Mouse (Mus musculus) embryonic facial prominence, embryonic 15.5 days (tissue): ENCODE measurements at regions not wholly inside any gene's neighbourhood (a gene's known extent, or its start where the extent isn't known, plus 50 kb on each side); places are given as distances from the start of the nearest gene placed in this dataset.
A peak's percentile ranks its signal among the peaks of the same experiment; 100 is the strongest.

Experiments
- ATAC-seq: fragments of 200-750 bp; cut with Nextera tagmentation; 2 replicates; pipeline ENCODE4 v1.8.0; 2017; ENCODE audit warnings: low read depth, moderate TSS enrichment; ENCODE audit not compliant: insufficient number of reproducible peaks, low FRiP score, low TSS enrichment
- H3K27ac ChIP-seq: fragments of 300-500 bp; sonication (generic); replicated peaks from 2 replicates; pipeline ENCODE4 v1.5.1; 2015; ENCODE audit warnings: mild to moderate bottlenecking, inconsistent platforms
- H3K27me3 ChIP-seq: fragments of 300-500 bp; sonication (generic); 2 replicates; pipeline ENCODE4 v1.6.1; 2015; ENCODE audit warnings: inconsistent platforms
- H3K36me3 ChIP-seq: fragments of 300-500 bp; sonication (generic); 2 replicates; pipeline ENCODE4 v1.6.1; 2015; ENCODE audit warnings: mild to moderate bottlenecking, inconsistent platforms
- H3K4me1 ChIP-seq: fragments of 300-500 bp; sonication (generic); 2 replicates; pipeline ENCODE4 v1.6.1; 2015; ENCODE audit warnings: inconsistent platforms
- H3K4me2 ChIP-seq: fragments of 300-500 bp; sonication (generic); replicated peaks from 2 replicates; pipeline ENCODE4 v1.6.1; 2015; ENCODE audit warnings: mild to moderate bottlenecking, inconsistent platforms
- H3K4me3 ChIP-seq: fragments of 300-500 bp; sonication (generic); replicated peaks from 2 replicates; pipeline ENCODE4 v1.5.1; 2015; ENCODE audit warnings: mild to moderate bottlenecking, inconsistent platforms
- H3K9ac ChIP-seq: fragments of 300-500 bp; sonication (generic); 2 replicates; pipeline ENCODE4 v1.6.1; 2015; ENCODE audit warnings: inconsistent platforms
- H3K9me3 ChIP-seq: fragments of 300-500 bp; sonication (generic); replicated peaks from 2 replicates; pipeline ENCODE4 v1.6.1; 2016; ENCODE audit warnings: inconsistent platforms
- WGBS: fragments of 180-500 bp; shearing (Covaris S2); methylation state at CpG from one replicate; pipeline ENCODE4 v1.1.7; 2015; 5-methylcytosine and 5-hydroxymethylcytosine counted together

GRCm38 (mm10) chr4:33552856-33553255, 242.7 kb downstream of the Rngtt start:
- Histone ChIP-seq H3K36me3 (no peaks in the 10 kb centered on the region), H3K4me1 (peaks cover 7% of the 10 kb centered on the region; the same call in 1 of the 2 replicates), H3K4me2 (no peak overlapping the region), H3K4me3 (no peak overlapping the region), H3K27me3 (no peaks in the 10 kb centered on the region), H3K9me3 (no peaks in the 10 kb centered on the region), H3K9ac (no peak overlapping the region), H3K27ac (no peak overlapping the region)
- no peak for ATAC-seq
- WGBS = 53% methylated on average over 9 of the region's 9 CpGs

GRCm38 (mm10) chr4:33554606-33555005, 244.5 kb downstream of the Rngtt start:
- Histone ChIP-seq H3K4me2 (no peak overlapping the region), H3K27me3 (no peaks in the 10 kb centered on the region), H3K4me3 (no peak overlapping the region), H3K4me1 (peaks cover 7% of the 10 kb centered on the region; the same call in 1 of the 2 replicates), H3K9ac (no peak overlapping the region), H3K36me3 (no peaks in the 10 kb centered on the region), H3K9me3 (no peaks in the 10 kb centered on the region), H3K27ac (no peak overlapping the region)
- ATAC-seq = no peak
- WGBS = 29% methylated on average over 6 of the region's 6 CpGs

GRCm38 (mm10) chr4:33555231-33555933, 245.3 kb downstream of the Rngtt start:
- Histone ChIP-seq H3K9me3 (no peaks in the 10 kb centered on the region), H3K4me2 (peak overlapping the region; percentile 13; the same call in 1 of the 2 replicates), H3K4me3 (no peak overlapping the region), H3K9ac (no peak overlapping the region), H3K27me3 (no peaks in the 10 kb centered on the region), H3K36me3 (no peaks in the 10 kb centered on the region), H3K27ac (no peak overlapping the region), H3K4me1 (peaks cover 7% of the 10 kb centered on the region; the same call in 1 of the 2 replicates)
- ATAC-seq = no peak
- 11% methylated on average over 14 of the region's 14 CpGs for WGBS

- H3K36me3 ChIP-seq = no peaks in the 10 kb centered on the region
- ATAC-seq = no peak
- H3K27me3 ChIP-seq = no peaks in the 10 kb centered on the region
- WGBS = 24% methylated on average over 12 of the region's 12 CpGs
- H3K27ac ChIP-seq = no peak overlapping the region
- H3K9me3 ChIP-seq = no peaks in the 10 kb centered on the region
- H3K9ac ChIP-seq = no peak overlapping the region
- H3K4me3 ChIP-seq = no peak overlapping the region
- H3K4me2 ChIP-seq = no peak overlapping the region
- H3K4me1 ChIP-seq = peaks cover 7% of the 10 kb centered on the region; the same call in 1 of the 2 replicates
Observed at GRCm38 (mm10) chr4:33555966-33556365, 245.9 kb downstream of the Rngtt start.

- 75% methylated on average over 12 of the region's 12 CpGs for WGBS
- Histone ChIP-seq H3K4me2 (no peak overlapping the region), H3K9me3 (no peaks in the 10 kb centered on the region), H3K4me1 (peaks cover 7% of the 10 kb centered on the region; the same call in 1 of the 2 replicates), H3K36me3 (no peaks in the 10 kb centered on the region), H3K4me3 (no peak overlapping the region), H3K9ac (no peak overlapping the region), H3K27me3 (no peaks in the 10 kb centered on the region), H3K27ac (no peak overlapping the region)
- no peak for ATAC-seq
Observed at GRCm38 (mm10) chr4:33556661-33557540, 246.8 kb downstream of the Rngtt start.

- no peak overlapping the region for H3K4me3 ChIP-seq
- H3K4me2 ChIP-seq = no peak overlapping the region
- no peak for ATAC-seq
- WGBS = 82% methylated on average over 5 of the region's 5 CpGs
- no peak overlapping the region for H3K9ac ChIP-seq
- H3K27ac ChIP-seq = no peak overlapping the region
- H3K27me3 ChIP-seq = no peaks in the 10 kb centered on the region
- no peaks in the 10 kb centered on the region for H3K36me3 ChIP-seq
- H3K9me3 ChIP-seq = no peaks in the 10 kb centered on the region
- no peaks in the 10 kb centered on the region for H3K4me1 ChIP-seq
Observed at GRCm38 (mm10) chr4:33570274-33570673, 260.2 kb downstream of the Rngtt start.

- Histone ChIP-seq H3K9me3 (no peaks in the 10 kb centered on the region), H3K4me1 (no peaks in the 10 kb centered on the region), H3K27ac (no peak overlapping the region), H3K4me2 (no peak overlapping the region), H3K27me3 (no peaks in the 10 kb centered on the region), H3K9ac (no peak overlapping the region), H3K4me3 (no peak overlapping the region), H3K36me3 (no peaks in the 10 kb centered on the region)
- ATAC-seq = no peak
- 66% methylated on average over 6 of the region's 6 CpGs for WGBS
Observed at GRCm38 (mm10) chr4:33571351-33571750, 261.2 kb downstream of the Rngtt start.

- no peak for ATAC-seq
- Histone ChIP-seq H3K27ac (no peak overlapping the region), H3K4me3 (no peak overlapping the region), H3K4me1 (no peaks in the 10 kb centered on the region), H3K36me3 (no peaks in the 10 kb centered on the region), H3K9me3 (0 out of 2 replicates have a peak, but pooled peaks cover 4% of the 10 kb centered on the region), H3K27me3 (no peaks in the 10 kb centered on the region), H3K9ac (no peak overlapping the region), H3K4me2 (no peak overlapping the region)
- 93% methylated on average over 6 of the region's 6 CpGs for WGBS
Observed at GRCm38 (mm10) chr4:33577631-33578030, 267.5 kb downstream of the Rngtt start.

GRCm38 (mm10) chr4:33580491-33580890, 270.4 kb downstream of the Rngtt start:
- no peak for ATAC-seq
- Histone ChIP-seq H3K27ac (no peak overlapping the region), H3K4me3 (no peak overlapping the region), H3K9me3 (0 out of 2 replicates have a peak, but pooled peaks cover 4% of the 10 kb centered on the region), H3K36me3 (no peaks in the 10 kb centered on the region), H3K4me2 (no peak overlapping the region), H3K9ac (no peak overlapping the region), H3K27me3 (no peaks in the 10 kb centered on the region), H3K4me1 (no peaks in the 10 kb centered on the region)
- WGBS = 88% methylated on average over 8 of the region's 8 CpGs

- Histone ChIP-seq H3K4me3 (no peak overlapping the region), H3K9me3 (0 out of 2 replicates have a peak, but pooled peaks cover 4% of the 10 kb centered on the region), H3K4me1 (peaks cover 5% of the 10 kb centered on the region), H3K36me3 (no peaks in the 10 kb centered on the region), H3K27me3 (no peaks in the 10 kb centered on the region), H3K4me2 (no peak overlapping the region), H3K27ac (no peak overlapping the region), H3K9ac (no peak overlapping the region)
- no peak for ATAC-seq
- 74% methylated on average over 15 of the region's 15 CpGs for WGBS
Observed at GRCm38 (mm10) chr4:33581180-33581591, 271.1 kb downstream of the Rngtt start.

GRCm38 (mm10) chr4:33581766-33582525, 271.8 kb downstream of the Rngtt start:
- H3K9me3 ChIP-seq = 0 out of 2 replicates have a peak, but pooled peaks cover 4% of the 10 kb centered on the region
- no peak overlapping the region for H3K4me2 ChIP-seq
- no peak overlapping the region for H3K9ac ChIP-seq
- H3K27ac ChIP-seq = no peak overlapping the region
- H3K4me1 ChIP-seq = peaks cover 12% of the 10 kb centered on the region
- WGBS = 69% methylated on average over 17 of the region's 17 CpGs
- ATAC-seq = no peak
- H3K27me3 ChIP-seq = no peaks in the 10 kb centered on the region
- no peak overlapping the region for H3K4me3 ChIP-seq
- H3K36me3 ChIP-seq = no peaks in the 10 kb centered on the region
